Mouse (Mus musculus) central nervous system, embryonic 14 days (tissue): ENCODE data around the gene Cd34. TPM values are rescaled to one million over a fixed set of nuclear protein-coding genes. Genes with fewer than 3 reads are reported as not detected.

Experiments
- polyA plus RNA-seq: library from polyadenylated mRNA; depleted of rRNA; stranded (reverse); fragments of >200 nt; gene quantifications from 2 replicates; pipeline ENCODE4 v1.2.3, GENCODE M21; 2012; rRNA removed

The Cd34 gene
- 25.8 and 39.8 TPM in 2 replicates for polyA plus RNA-seq

DNA sequence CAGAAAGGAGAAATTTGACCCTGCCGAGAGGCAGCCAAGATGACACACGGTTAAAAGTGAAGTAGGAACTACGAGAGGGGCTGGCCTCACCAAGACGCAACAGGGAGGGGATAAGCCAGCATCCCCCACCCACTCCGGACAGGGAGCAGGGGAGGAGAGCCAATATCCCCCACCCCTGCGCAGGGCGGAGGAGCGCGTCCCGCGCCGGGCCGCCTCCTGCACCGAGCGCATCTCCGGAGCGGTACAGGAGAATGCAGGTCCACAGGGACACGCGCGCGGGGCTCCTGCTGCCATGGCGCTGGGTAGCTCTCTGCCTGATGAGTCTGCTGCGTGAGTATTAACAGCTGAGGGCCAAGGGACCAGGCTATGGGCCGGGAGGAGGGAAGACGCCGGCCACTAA is at the start of gene Cd34:
Cd34 (plus strand) TSS at position 105 of the 400 bp plus-strand sequence.

Other genes with a start within 250 kb of the Cd34 start
- 4.2 and 5.1 TPM in 2 replicates for gene Cd46, start 153.4 kb downstream of the Cd34 start, polyA plus RNA-seq
- gene Cr1l, start 192.8 kb downstream of the Cd34 start, polyA plus RNA-seq: 32.2 and 35.9 TPM in 2 replicates
- gene Cr2, start 237.9 kb downstream of the Cd34 start, polyA plus RNA-seq: 0.07 and 0.09 TPM in 2 replicates